In the genomic region with DNA sequence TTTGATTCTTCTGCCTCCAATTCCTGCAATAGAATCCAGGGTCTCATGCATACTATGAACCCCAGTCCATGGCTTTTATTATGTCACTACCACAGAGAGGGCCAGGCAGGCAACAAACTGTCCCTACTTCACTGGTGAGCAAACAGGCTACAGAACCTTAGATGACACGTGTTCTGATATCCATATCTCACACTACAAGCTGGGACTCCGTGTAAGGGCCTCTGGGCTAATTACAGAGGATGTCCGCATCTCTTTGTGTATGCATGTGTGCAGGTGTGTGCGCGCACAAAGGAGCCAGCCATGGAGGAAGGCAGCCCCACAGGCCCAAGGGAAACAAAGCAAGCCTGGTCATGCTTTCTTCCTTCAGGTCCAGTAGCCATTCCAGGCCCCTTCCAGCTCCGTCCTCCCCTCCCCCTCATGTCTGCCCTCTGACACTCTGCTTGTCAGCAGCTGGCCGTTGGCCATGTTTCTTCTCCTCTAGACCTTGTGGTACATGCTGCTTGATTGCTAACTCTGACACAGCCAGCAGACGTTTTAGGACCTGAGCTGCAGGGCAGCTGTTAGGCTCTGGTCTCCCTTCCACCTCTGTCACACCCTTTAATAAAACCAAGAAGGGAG, we compare ENCODE assay signal across 8 mouse cellular contexts. TPM values are rescaled to one million over a fixed set of nuclear protein-coding genes. Genes with fewer than 3 reads are reported as not detected.
DNase-seq lines count a peak whose midpoint lies in the region; ATAC-seq lines count a peak whose summit lies in the region.

No protein-coding gene starts in this region.

- H3K4me2 ChIP-seq in kidney, embryonic 14.5 days (replicated peaks; ENCODE audit: low read depth, low read length) = no peak overlapping the region

- H3K27ac ChIP-seq in heart, embryonic 10.5 days = peak overlapping the region; percentile 81
- H3K27ac ChIP-seq in kidney, embryonic 14.5 days (ENCODE audit: low read depth, low read length) = no peak overlapping the region

- 28% methylated on average over 8 of the region's 8 CpGs for WGBS in heart, embryonic 10.5 days
- 45% methylated on average over 8 of the region's 8 CpGs for WGBS in kidney, embryonic 14.5 days

- peaks cover 9% of the 10 kb centered on the region; the same call in 1 of the 2 replicates for H3K36me3 ChIP-seq in heart, embryonic 10.5 days
- no peaks in the 10 kb centered on the region for H3K36me3 ChIP-seq in kidney, embryonic 14.5 days (ENCODE audit: control insufficient read depth, insufficient read depth, low read length)

- peak; percentile 61; the same call in 1 of the 2 replicates for ATAC-seq in kidney, embryonic 14.5 days (ENCODE audit: low FRiP score, low TSS enrichment)
- ATAC-seq in erythroid progenitor cell, adult 5-6 weeks (replicated peaks; ENCODE audit: low FRiP score, poor library complexity, severe bottlenecking) = no peak

- no peak overlapping the region for H3K4me3 ChIP-seq in heart, embryonic 10.5 days
- H3K4me3 ChIP-seq in kidney, embryonic 14.5 days (ENCODE audit: low read length) = no peak overlapping the region

- DNase-seq in ovary, postnatal 36 days (ENCODE audit: low spot score) = peak; percentile 41
- DNase-seq in ovary, postnatal 10 days (ENCODE audit: low spot score) = no peak
- DNase-seq in heart, embryonic 10.5 days (ENCODE audit: low spot score) = peak; percentile 87
- peak; percentile 50 for DNase-seq in retina, embryonic 14.5 days (ENCODE audit: low spot score)
- DNase-seq in cerebellum, adult 11 months = no peak
- no peak for DNase-seq in layer of hippocampus, adult 9-11 months

- peaks cover 38% of the 10 kb centered on the region for H3K4me1 ChIP-seq in heart, embryonic 10.5 days
- peaks cover 16% of the 10 kb centered on the region for H3K4me1 ChIP-seq in kidney, embryonic 14.5 days (ENCODE audit: control insufficient read depth, insufficient read depth, low read length)

- H3K9me3 ChIP-seq in heart, embryonic 10.5 days = no peaks in the 10 kb centered on the region
- no peaks in the 10 kb centered on the region for H3K9me3 ChIP-seq in kidney, embryonic 14.5 days (ENCODE audit: control insufficient read depth, low read length)

- H3K9ac ChIP-seq in kidney, embryonic 14.5 days (ENCODE audit: low read depth, low read length) = no peak overlapping the region

- no peaks in the 10 kb centered on the region for H3K27me3 ChIP-seq in heart, embryonic 10.5 days (ENCODE audit: insufficient read depth, poor library complexity, severe bottlenecking)
- no peaks in the 10 kb centered on the region for H3K27me3 ChIP-seq in kidney, embryonic 14.5 days (ENCODE audit: control insufficient read depth, insufficient read depth, low read length)

RNA-seq across cellular contexts. Expression of a gene that starts 0.5 kb away (rescaled TPM):
- polyA plus RNA-seq in heart, embryonic 10.5 days (2016; fragmentation: Nextera tagmentation; extraction: Ambion mirVana) = 0.39 and 0.74 TPM in 2 replicates
- polyA plus RNA-seq in kidney, embryonic 14.5 days (2014; fragmentation: Nextera tagmentation; extraction: Ambion mirVana) = 0.60 and 0.70 TPM in 2 replicates
- total RNA-seq in erythroid progenitor cell, adult 5-6 weeks (2015; ENCODE audit: low replicate concordance) = 1.8 and 2.1 TPM in 2 replicates
- 5.4 TPM in 1 of 2 replicates, not detected in the other for total RNA-seq in erythroid progenitor cell, adult 5-6 weeks (2017; ENCODE audit: low replicate concordance)

Comparison
In these comparisons a context has a peak if more than half of its experiments do, and no peak if none do; other contexts are left out.
1. DNase-seq: peak in ovary, postnatal 36 days (single experiment), heart, embryonic 10.5 days (single experiment) and retina, embryonic 14.5 days (single experiment); none in ovary, postnatal 10 days (single experiment), cerebellum, adult 11 months (single experiment) and layer of hippocampus, adult 9-11 months (single experiment).